Mouse (Mus musculus): ENCODE measurements around the gene Ski. TPM values are rescaled to one million over a fixed set of nuclear protein-coding genes. Genes with fewer than 3 reads are reported as not detected.

Ski gene
- total and polyA plus RNA-seq, 3 experiments = 34.9 to 56.8 (median 56.7) TPM

- no peaks in the 10 kb centered on the region for H3K27me3 ChIP-seq (ENCODE audit: control insufficient read depth, insufficient read depth, low read length)
- peak in 1 of 2 experiments; percentile 24 for DNase-seq
- no peak for TF ChIP-seq POLR2A (IDR thresholded peaks at IDR 0.05; ENCODE audit: insufficient read depth, low read depth, low read length)
- no peak for TF ChIP-seq CTCF (IDR thresholded peaks at IDR 0.05)
- TF ChIP-seq EP300 (IDR thresholded peaks at IDR 0.05; ENCODE audit: insufficient read depth, low read depth, low read length) = no peak
- no peak overlapping the region for H3K9ac ChIP-seq (ENCODE audit: low read depth, low read length)
- no peak overlapping the region for H3K27ac ChIP-seq
- no peaks in the 10 kb centered on the region for H3K79me2 ChIP-seq (replicated peaks; ENCODE audit: control insufficient read depth, insufficient read depth, low read length)
- intact Hi-C loops (cut with DNase I) = loop anchor here (5.0 kb wide), 1 partner anchor 94 kb away; no protein-coding TSS in a partner anchor
- 87% methylated on average over 12 of the region's 12 CpGs for WGBS
- peaks cover 5% of the 10 kb centered on the region; the same call in 1 of the 2 replicates for H3K4me1 ChIP-seq (ENCODE audit: control insufficient read depth, insufficient read depth, low read length)
- H3K4me3 ChIP-seq = no peak overlapping the region
- no peaks in the 10 kb centered on the region for H3K36me3 ChIP-seq (ENCODE audit: control insufficient read depth, insufficient read depth, low read length)
Measured at GRCm38 (mm10) chr4:155246691-155247105, 24.3 kb upstream of the Ski start.

GRCm38 (mm10) chr4:155245770-155246492 is 23.5 kb upstream of the Ski start:
- Histone ChIP-seq H3K9ac (ENCODE audit: low read depth, low read length) (no peak overlapping the region), H3K4me1 (ENCODE audit: control insufficient read depth, insufficient read depth, low read length) (peaks cover 5% of the 10 kb centered on the region; the same call in 1 of the 2 replicates), H3K27ac (no peak overlapping the region), H3K79me2 (replicated peaks; ENCODE audit: control insufficient read depth, insufficient read depth, low read length) (no peaks in the 10 kb centered on the region), H3K36me3 (ENCODE audit: control insufficient read depth, insufficient read depth, low read length) (no peaks in the 10 kb centered on the region), H3K4me3 (no peak overlapping the region), H3K27me3 (ENCODE audit: control insufficient read depth, insufficient read depth, low read length) (no peaks in the 10 kb centered on the region)
- 74% methylated on average over 6 of the region's 6 CpGs for WGBS
- TF ChIP-seq POLR2A (IDR thresholded peaks at IDR 0.05; ENCODE audit: insufficient read depth, low read depth, low read length) (no peak), CTCF (IDR thresholded peaks at IDR 0.05) (no peak), EP300 (IDR thresholded peaks at IDR 0.05; ENCODE audit: insufficient read depth, low read depth, low read length) (no peak)
- intact Hi-C loops (cut with DNase I) = loop anchor here (5.0 kb wide), 1 partner anchor 94 kb away; no protein-coding TSS in a partner anchor
- no peak for DNase-seq

- Histone ChIP-seq H3K36me3 (ENCODE audit: control insufficient read depth, insufficient read depth, low read length) (no peaks in the 10 kb centered on the region), H3K79me2 (replicated peaks; ENCODE audit: control insufficient read depth, insufficient read depth, low read length) (no peaks in the 10 kb centered on the region), H3K9ac (ENCODE audit: low read depth, low read length) (no peak overlapping the region), H3K27me3 (ENCODE audit: control insufficient read depth, insufficient read depth, low read length) (no peaks in the 10 kb centered on the region), H3K4me1 (ENCODE audit: control insufficient read depth, insufficient read depth, low read length) (peaks cover 5% of the 10 kb centered on the region), H3K4me3 (no peak overlapping the region), H3K27ac (no peak overlapping the region)
- no peak for DNase-seq
- intact Hi-C loops (cut with DNase I) = no loop called here
- TF ChIP-seq EP300 (IDR thresholded peaks at IDR 0.05; ENCODE audit: insufficient read depth, low read depth, low read length) = no peak
- no peak for TF ChIP-seq CTCF (IDR thresholded peaks at IDR 0.05)
- WGBS = 87% methylated on average over 12 of the region's 12 CpGs
Measured at GRCm38 (mm10) chr4:155243233-155243632, 20.8 kb upstream of the Ski start.

GRCm38 (mm10) chr4:155242292-155242691 is 19.9 kb upstream of the Ski start:
- H3K4me1 ChIP-seq (ENCODE audit: control insufficient read depth, insufficient read depth, low read length) = peaks cover 10% of the 10 kb centered on the region
- no peaks in the 10 kb centered on the region for H3K36me3 ChIP-seq (ENCODE audit: control insufficient read depth, insufficient read depth, low read length)
- DNase-seq = peak in 1 of 2 experiments; percentile 35
- 73% methylated on average over 5 of the region's 5 CpGs for WGBS
- intact Hi-C loops (cut with DNase I) = no loop called here
- H3K9ac ChIP-seq (ENCODE audit: low read depth, low read length) = no peak overlapping the region
- H3K79me2 ChIP-seq (replicated peaks; ENCODE audit: control insufficient read depth, insufficient read depth, low read length) = no peaks in the 10 kb centered on the region
- no peak overlapping the region for H3K27ac ChIP-seq
- no peaks in the 10 kb centered on the region for H3K27me3 ChIP-seq (ENCODE audit: control insufficient read depth, insufficient read depth, low read length)
- no peak overlapping the region for H3K4me3 ChIP-seq
- no peak for TF ChIP-seq EP300 (IDR thresholded peaks at IDR 0.05; ENCODE audit: insufficient read depth, low read depth, low read length)

GRCm38 (mm10) chr4:155241789-155242188 is 19.4 kb upstream of the Ski start:
- no peak for TF ChIP-seq POLR2A (IDR thresholded peaks at IDR 0.05; ENCODE audit: insufficient read depth, low read depth, low read length)
- TF ChIP-seq EP300 (IDR thresholded peaks at IDR 0.05; ENCODE audit: insufficient read depth, low read depth, low read length) = no peak
- no peak for TF ChIP-seq CTCF (IDR thresholded peaks at IDR 0.05)
- Histone ChIP-seq H3K4me1 (ENCODE audit: control insufficient read depth, insufficient read depth, low read length) (peaks cover 10% of the 10 kb centered on the region), H3K9ac (ENCODE audit: low read depth, low read length) (no peak overlapping the region), H3K79me2 (replicated peaks; ENCODE audit: control insufficient read depth, insufficient read depth, low read length) (no peaks in the 10 kb centered on the region), H3K36me3 (ENCODE audit: control insufficient read depth, insufficient read depth, low read length) (no peaks in the 10 kb centered on the region), H3K4me3 (no peak overlapping the region), H3K27ac (no peak overlapping the region), H3K27me3 (ENCODE audit: control insufficient read depth, insufficient read depth, low read length) (no peaks in the 10 kb centered on the region)
- 63% methylated on average over 9 of the region's 9 CpGs for WGBS
- intact Hi-C loops (cut with DNase I) = no loop called here
- DNase-seq = no peak

- no peak overlapping the region for H3K9ac ChIP-seq (ENCODE audit: low read depth, low read length)
- no peak for DNase-seq
- H3K27ac ChIP-seq = no peak overlapping the region
- H3K4me1 ChIP-seq (ENCODE audit: control insufficient read depth, insufficient read depth, low read length) = peaks cover 19% of the 10 kb centered on the region
- H3K79me2 ChIP-seq (replicated peaks; ENCODE audit: control insufficient read depth, insufficient read depth, low read length) = no peaks in the 10 kb centered on the region
- intact Hi-C loops (cut with DNase I) = no loop called here
- no peaks in the 10 kb centered on the region for H3K27me3 ChIP-seq (ENCODE audit: control insufficient read depth, insufficient read depth, low read length)
- no peak overlapping the region for H3K4me3 ChIP-seq
- no peak for TF ChIP-seq EP300 (IDR thresholded peaks at IDR 0.05; ENCODE audit: insufficient read depth, low read depth, low read length)
- TF ChIP-seq POLR2A (IDR thresholded peaks at IDR 0.05; ENCODE audit: insufficient read depth, low read depth, low read length) = no peak
- TF ChIP-seq CTCF (IDR thresholded peaks at IDR 0.05) = no peak
- WGBS = 56% methylated on average over 6 of the region's 6 CpGs
- no peaks in the 10 kb centered on the region; the same call in 1 of the 2 replicates for H3K36me3 ChIP-seq (ENCODE audit: control insufficient read depth, insufficient read depth, low read length)
Measured at GRCm38 (mm10) chr4:155239494-155239893, 17.1 kb upstream of the Ski start.

All from heart, adult 2 months (tissue).